Mouse (Mus musculus) heart, postnatal 36 days (tissue): ENCODE measurements around the gene Gtf3a. TPM values are rescaled to one million over a fixed set of nuclear protein-coding genes. Genes with fewer than 3 reads are reported as not detected.
"Not testable (repeated sequence)": the region's sequence is repeated elsewhere in the genome, so short reads cannot be mapped to it uniquely, and the experiment has no call there.

ENCODE experiments used
- DNase-seq, 2 experiments: peaks; one replicate each; pipeline ENCODE4 v3.0.0; 2021 to 2022
- intact Hi-C: fragments of 180-260 bp; cut with DNase I; formaldehyde crosslinking; loops from one replicate; pipeline ENCODE4 v1.15.1; 2025
- total RNA-seq, 2 experiments: library from RNA; stranded (reverse); gene quantifications; 2 replicates each; pipeline ENCODE4 v1.2.3; 2021

Gtf3a gene
- total RNA-seq, 2 experiments from 2014 or later = 19.9 to 22.4 TPM

GRCm38 (mm10) chr5:146933466-146933865, 15.0 kb upstream of the Gtf3a start:
- intact Hi-C loops = no loop called here
- no peak for DNase-seq

- intact Hi-C loops = no loop called here
- DNase-seq = no peak
Measured at GRCm38 (mm10) chr5:146937541-146938503, 10.6 kb upstream of the Gtf3a start.

- no peak for DNase-seq
- intact Hi-C loops = no loop called here
Measured at GRCm38 (mm10) chr5:146939109-146939796, 9.2 kb upstream of the Gtf3a start.

GRCm38 (mm10) chr5:146940219-146940618, 8.2 kb upstream of the Gtf3a start:
- DNase-seq = no peak
- intact Hi-C loops = loop anchor here (1.0 kb wide), 2 partner anchors 287 to 379 kb away; no protein-coding TSS in a partner anchor

- intact Hi-C loops = loop anchor here (1.0 kb wide), 1 partner anchor 41 kb away; no protein-coding TSS in a partner anchor
- DNase-seq = not testable (repeated sequence)
Measured at GRCm38 (mm10) chr5:146941939-146942338, 6.5 kb upstream of the Gtf3a start.

GRCm38 (mm10) chr5:146942965-146943364, 5.5 kb upstream of the Gtf3a start:
- intact Hi-C loops = no loop called here
- no peak for DNase-seq

GRCm38 (mm10) chr5:146944568-146944967, 3.9 kb upstream of the Gtf3a start:
- DNase-seq = no peak
- intact Hi-C loops = no loop called here

GRCm38 (mm10) chr5:146946682-146947081, 1.8 kb upstream of the Gtf3a start:
- intact Hi-C loops = loop anchor here (5.0 kb wide), 2 partner anchors 114 to 131 kb away; partner anchors contain the start of genes Lnx2, Polr1d and Rpl21
- no peak for DNase-seq

GRCm38 (mm10) chr5:146947497-146947896, 960 bp upstream of the Gtf3a start:
- DNase-seq = no peak
- intact Hi-C loops = loop anchor here (5.0 kb wide), 2 partner anchors 115 to 130 kb away; partner anchors contain the start of genes Lnx2, Polr1d and Rpl21

- no peak for DNase-seq
- intact Hi-C loops = loop anchor here (1.0 to 5.0 kb wide), 3 partner anchors 15 to 129 kb away; partner anchors contain the start of genes Lnx2, Mtif3, Polr1d and Rpl21
Measured at GRCm38 (mm10) chr5:146948041-146948507, 383 bp upstream of the Gtf3a start.

GRCm38 (mm10) chr5:146954576-146954975, 6.1 kb downstream of the Gtf3a start:
- no peak for DNase-seq

GRCm38 (mm10) chr5:146955651-146956050, 7.2 kb downstream of the Gtf3a start:
- DNase-seq = no peak
- intact Hi-C loops = no loop called here

More at GRCm38 (mm10) chr5:146954576-146954975, 6.1 kb downstream of the Gtf3a start:
- intact Hi-C loops = no loop called here

- intact Hi-C loops = no loop called here
Measured at GRCm38 (mm10) chr5:146956678-146957077, 8.2 kb downstream of the Gtf3a start.

GRCm38 (mm10) chr5:146963118-146963936, 14.9 kb downstream of the Gtf3a start, which contains the start of gene Mtif3:
Gene Mtif3, minus strand, starts transcription at chr5:146963800.
- intact Hi-C loops = loop anchor here (1.0 kb wide), 1 partner anchor 15 kb away; the partner anchor contains the start of gene Gtf3a
- DNase-seq = peak; percentile 80 to 85

More at GRCm38 (mm10) chr5:146956678-146957077, 8.2 kb downstream of the Gtf3a start:
- DNase-seq = no peak

GRCm38 (mm10) chr5:146963937-146964278, 15.5 kb downstream of the Gtf3a start:
- intact Hi-C loops = loop anchor here (1.0 kb wide), 1 partner anchor 16 kb away; the partner anchor contains the start of gene Gtf3a
- peak in 1 of 2 experiments; percentile 32 for DNase-seq

GRCm38 (mm10) chr5:146968695-146969393, 20.4 kb downstream of the Gtf3a start:
- no peak for DNase-seq
- intact Hi-C loops = no loop called here

GRCm38 (mm10) chr5:146971776-146972561, 23.5 kb downstream of the Gtf3a start:
- DNase-seq = no peak
- intact Hi-C loops = no loop called here

GRCm38 (mm10) chr5:146973353-146973752, 24.9 kb downstream of the Gtf3a start:
- intact Hi-C loops = no loop called here

More at GRCm38 (mm10) chr5:146973353-146973752, 24.9 kb downstream of the Gtf3a start:
- no peak for DNase-seq
